Mouse (Mus musculus) lung, postnatal 4 days (tissue): ENCODE measurements at regions not wholly inside any gene's neighbourhood (a gene's known extent, or its start where the extent isn't known, plus 50 kb on each side); places are given as distances from the start of the nearest gene placed in this dataset.

Experiments used
- DNase-seq, 2 experiments: peaks; one replicate each; pipeline ENCODE4 v3.0.0; 2021

GRCm38 (mm10) chr3:149496829-149497471 lies 506.6 kb upstream of the Adgrl2 start:
- no peak for DNase-seq

- no peak for DNase-seq
Measured at GRCm38 (mm10) chr3:149496122-149496521, 505.8 kb upstream of the Adgrl2 start.

- no peak for DNase-seq
Measured at GRCm38 (mm10) chr3:149488147-149488546, 497.8 kb upstream of the Adgrl2 start.

GRCm38 (mm10) chr3:149485406-149485805 lies 495.1 kb upstream of the Adgrl2 start:
- no peak for DNase-seq

- DNase-seq, result no peak
Measured at GRCm38 (mm10) chr3:149484319-149484718, 494.0 kb upstream of the Adgrl2 start.

- DNase-seq, result no peak
Measured at GRCm38 (mm10) chr3:149476151-149476550, 485.8 kb upstream of the Adgrl2 start.

GRCm38 (mm10) chr3:149466973-149467372 lies 476.6 kb upstream of the Adgrl2 start:
- no peak for DNase-seq

- DNase-seq, result no peak
Measured at GRCm38 (mm10) chr3:149464603-149465002, 474.2 kb upstream of the Adgrl2 start.

- no peak for DNase-seq
Measured at GRCm38 (mm10) chr3:149462121-149462541, 471.8 kb upstream of the Adgrl2 start.

- DNase-seq, result no peak
Measured at GRCm38 (mm10) chr3:149461613-149462012, 471.3 kb upstream of the Adgrl2 start.

- DNase-seq, result no peak
Measured at GRCm38 (mm10) chr3:149449376-149449775, 459.0 kb upstream of the Adgrl2 start.

GRCm38 (mm10) chr3:149445991-149446564 lies 455.7 kb upstream of the Adgrl2 start:
- DNase-seq, result no peak

- DNase-seq, result peak; percentile 29 to 38
Measured at GRCm38 (mm10) chr3:149444854-149445577, 454.7 kb upstream of the Adgrl2 start.

- no peak for DNase-seq
Measured at GRCm38 (mm10) chr3:149444377-149444776, 454.0 kb upstream of the Adgrl2 start.

GRCm38 (mm10) chr3:149441227-149441626 lies 450.9 kb upstream of the Adgrl2 start:
- no peak for DNase-seq

GRCm38 (mm10) chr3:149437763-149438162 lies 447.4 kb upstream of the Adgrl2 start:
- no peak for DNase-seq

- DNase-seq, result peak; percentile 12 to 40
Measured at GRCm38 (mm10) chr3:149436944-149437343, 446.6 kb upstream of the Adgrl2 start.

- peak in 1 of 2 experiments; percentile 20 for DNase-seq
Measured at GRCm38 (mm10) chr3:149436420-149436819, 446.1 kb upstream of the Adgrl2 start.

- DNase-seq, result no peak
Measured at GRCm38 (mm10) chr3:149431795-149432194, 441.4 kb upstream of the Adgrl2 start.

GRCm38 (mm10) chr3:149426023-149426759 lies 435.8 kb upstream of the Adgrl2 start:
- DNase-seq, result no peak

- no peak for DNase-seq
Measured at GRCm38 (mm10) chr3:149424306-149424705, 434.0 kb upstream of the Adgrl2 start.

GRCm38 (mm10) chr3:149423491-149423890 lies 433.1 kb upstream of the Adgrl2 start:
- DNase-seq, result no peak

GRCm38 (mm10) chr3:149415081-149415480 lies 424.7 kb upstream of the Adgrl2 start:
- no peak for DNase-seq
